Mouse (Mus musculus): Measurements from ENCODE around the gene Defb28.

Defb28 gene

GRCm38 (mm10) chr2:152517981-152518380, at the start of gene Defb28:
TSS of gene Defb28 (plus strand) at chr2:152518255.
- DNase-seq, result no peak

- peak; percentile 35 for DNase-seq
Observed at GRCm38 (mm10) chr2:152470973-152471372, 47.1 kb upstream of the Defb28 start.

GRCm38 (mm10) chr2:152472434-152472833, 45.6 kb upstream of the Defb28 start:
- DNase-seq, result no peak

GRCm38 (mm10) chr2:152476763-152477162, 41.3 kb upstream of the Defb28 start, which contains the start of gene Defb20:
TSS of gene Defb20 (plus strand) at chr2:152477063.
- no peak for DNase-seq

- no peak for DNase-seq
Observed at GRCm38 (mm10) chr2:152480881-152481280, 37.2 kb upstream of the Defb28 start.

DNA sequence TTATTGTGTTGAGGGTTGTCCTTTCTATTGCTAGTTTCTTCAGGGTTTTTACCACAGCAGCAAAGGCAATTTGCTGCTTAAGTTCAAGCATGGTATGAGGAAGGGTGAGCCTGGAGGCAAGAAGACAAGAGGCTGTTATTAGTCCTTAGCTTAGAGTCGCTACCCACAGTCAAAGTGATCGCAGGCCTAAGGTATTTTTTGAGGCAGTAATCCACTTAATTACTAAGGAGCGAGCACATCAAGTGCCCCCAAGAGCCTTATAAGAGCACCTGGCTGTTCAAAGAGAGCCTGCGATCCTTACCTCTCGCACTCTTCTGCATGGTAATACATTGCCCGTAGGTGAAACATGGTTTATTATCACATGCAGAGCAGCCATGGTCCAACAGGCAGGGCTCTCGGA, 36.3 kb upstream of the Defb28 start:
- DNase-seq, result no peak

- peak; percentile 43 for DNase-seq
Observed at GRCm38 (mm10) chr2:152487024-152487423, 31.0 kb upstream of the Defb28 start.

DNA sequence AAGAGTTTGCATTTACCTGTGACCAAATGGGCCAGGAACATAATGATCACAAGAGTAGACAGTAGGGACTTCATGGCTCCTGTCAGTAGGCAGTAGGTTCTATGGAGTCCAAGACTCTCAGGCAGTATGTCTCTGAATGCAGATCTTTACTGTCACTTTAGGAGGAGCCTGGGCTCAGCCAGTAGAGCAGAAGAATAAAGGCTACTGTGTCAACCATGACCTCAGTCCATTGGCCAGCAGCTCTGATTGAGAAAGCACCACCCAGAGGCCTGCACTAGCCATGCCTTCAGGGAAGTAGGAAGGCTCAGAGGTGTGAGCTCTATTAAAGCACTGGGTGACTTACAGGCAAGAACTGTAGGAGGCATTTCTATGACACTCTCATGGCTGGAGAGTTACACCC, 28.0 kb upstream of the Defb28 start, which contains the start of gene Defb22:
TSS of gene Defb22 (minus strand) at position 101 of the 400 bp plus-strand sequence.
- no peak for DNase-seq

DNA sequence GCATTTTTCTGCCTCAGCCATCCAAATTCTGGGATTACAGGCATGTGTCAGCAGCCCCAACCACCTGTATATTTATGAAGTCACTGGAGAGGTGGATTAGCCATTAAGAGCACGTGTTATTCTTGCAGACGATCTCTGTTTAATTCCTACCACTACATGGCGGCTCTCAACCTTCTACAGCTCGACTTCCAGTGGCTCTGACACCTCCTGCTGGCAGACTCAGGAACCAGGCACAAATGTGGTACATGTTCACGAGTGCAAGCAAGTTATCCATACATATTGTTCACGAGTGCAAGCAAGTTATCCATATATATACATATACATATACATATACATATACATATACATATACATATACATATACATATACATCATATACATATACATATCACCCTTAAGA, 24.9 kb upstream of the Defb28 start:
- DNase-seq, result no peak

GRCm38 (mm10) chr2:152498020-152498419, 20.0 kb upstream of the Defb28 start:
- DNase-seq, result no peak

DNA sequence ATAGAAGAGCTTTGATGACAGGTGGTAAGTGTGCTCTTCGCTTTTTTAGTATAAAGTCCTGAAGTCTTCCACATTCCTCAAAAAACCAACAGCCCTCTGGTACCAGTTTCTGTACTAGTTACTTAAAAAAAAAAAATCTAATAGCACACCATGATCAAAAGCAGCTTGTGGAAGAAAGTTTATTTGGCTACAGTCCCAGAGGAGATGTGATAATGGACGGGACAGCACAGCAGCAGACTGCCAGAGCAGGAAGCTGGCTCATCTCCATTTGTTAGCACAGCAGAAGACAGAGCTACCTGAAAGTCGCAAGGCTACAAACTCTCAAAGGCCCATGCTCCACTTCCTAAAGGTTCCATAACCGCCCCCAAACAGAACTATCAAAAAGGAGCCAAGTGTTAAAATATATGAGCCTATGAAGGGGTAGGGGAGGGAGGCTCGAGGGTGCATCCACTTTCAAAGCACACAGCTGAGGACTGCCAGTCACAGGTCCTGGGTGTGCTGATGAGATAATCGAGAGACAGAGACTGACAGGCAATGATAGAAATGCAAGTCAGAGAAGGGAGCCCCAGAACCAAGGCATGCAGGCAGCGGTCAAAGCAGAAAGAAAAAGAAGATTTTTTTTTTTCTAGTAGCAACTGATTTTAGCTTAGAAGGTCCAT, 17.7 kb upstream of the Defb28 start:
- DNase-seq, result no peak

GRCm38 (mm10) chr2:152500863-152501229, 17.2 kb upstream of the Defb28 start:
- no peak for DNase-seq

- no peak for DNase-seq
Observed at GRCm38 (mm10) chr2:152503950-152504349, 14.1 kb upstream of the Defb28 start.

GRCm38 (mm10) chr2:152511592-152511991, 6.5 kb upstream of the Defb28 start, which contains the start of gene Defb26:
TSS of gene Defb26 (minus strand) at chr2:152511692.
- no peak for DNase-seq

DNA sequence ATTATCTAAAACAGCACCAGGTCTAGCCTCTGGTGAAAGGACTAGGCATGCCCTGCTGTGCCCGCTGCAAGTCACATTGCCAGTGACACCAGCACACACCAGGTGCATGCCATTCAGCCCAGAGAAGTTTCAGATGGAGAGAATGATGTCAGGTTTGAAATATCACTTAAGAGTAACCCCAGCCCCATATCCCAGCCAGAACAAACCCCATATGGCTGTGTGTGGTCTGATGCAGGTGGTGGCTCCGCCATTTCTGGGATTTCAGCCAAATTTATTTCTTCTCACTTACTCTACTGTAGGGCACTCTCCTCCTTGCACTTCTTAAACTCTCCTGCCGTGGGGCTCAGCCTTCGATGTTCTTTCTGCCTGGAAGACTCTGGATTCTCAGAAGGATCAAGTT, 2.0 kb upstream of the Defb28 start:
- DNase-seq, result no peak

GRCm38 (mm10) chr2:152539944-152540710, 22.1 kb downstream of the Defb28 start, which contains the start of gene Defb29:
TSS of gene Defb29 (minus strand) at chr2:152540098.
- peak; percentile 18 for DNase-seq

DNA sequence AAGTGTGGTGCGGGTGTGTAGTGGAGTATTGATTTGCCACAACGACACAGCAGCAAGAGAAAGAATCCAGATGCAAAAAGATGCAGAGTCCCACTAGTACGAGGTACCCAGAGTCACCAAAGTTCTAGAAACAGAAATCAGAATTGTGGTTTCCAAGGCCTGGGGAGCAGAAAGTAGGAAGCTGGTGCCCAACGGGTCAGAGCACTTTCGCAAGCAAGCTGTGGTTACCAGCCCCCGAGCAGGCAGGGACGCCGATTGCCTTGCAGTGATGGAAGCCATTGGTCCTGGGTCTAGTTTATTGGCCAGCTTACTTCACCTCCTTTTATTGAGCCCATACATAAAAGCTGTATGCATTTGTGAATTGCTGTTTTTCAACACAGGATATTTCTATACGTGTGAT, 23.9 kb downstream of the Defb28 start:
- no peak for DNase-seq

GRCm38 (mm10) chr2:152542897-152543296, 24.8 kb downstream of the Defb28 start:
- DNase-seq, result no peak

DNA sequence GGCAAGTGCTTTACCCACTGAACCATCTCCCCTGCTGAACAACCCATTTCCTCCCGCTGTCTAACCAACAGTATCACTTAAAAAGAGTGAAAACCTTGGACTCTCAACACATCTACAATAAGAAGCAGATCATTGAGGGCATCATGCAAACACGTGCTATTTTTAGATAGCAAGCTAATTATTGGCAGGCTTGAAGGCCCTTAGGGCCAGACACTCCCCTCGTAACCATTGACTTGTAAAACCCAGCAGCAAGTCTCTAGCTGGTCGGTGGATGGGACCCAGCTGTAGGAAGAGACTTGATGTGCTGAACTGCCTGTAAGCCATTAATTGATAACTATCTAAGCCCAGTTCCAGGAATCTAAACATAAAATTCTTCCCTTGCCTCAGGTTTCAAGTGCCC, 25.4 kb downstream of the Defb28 start:
- no peak for DNase-seq

DNA sequence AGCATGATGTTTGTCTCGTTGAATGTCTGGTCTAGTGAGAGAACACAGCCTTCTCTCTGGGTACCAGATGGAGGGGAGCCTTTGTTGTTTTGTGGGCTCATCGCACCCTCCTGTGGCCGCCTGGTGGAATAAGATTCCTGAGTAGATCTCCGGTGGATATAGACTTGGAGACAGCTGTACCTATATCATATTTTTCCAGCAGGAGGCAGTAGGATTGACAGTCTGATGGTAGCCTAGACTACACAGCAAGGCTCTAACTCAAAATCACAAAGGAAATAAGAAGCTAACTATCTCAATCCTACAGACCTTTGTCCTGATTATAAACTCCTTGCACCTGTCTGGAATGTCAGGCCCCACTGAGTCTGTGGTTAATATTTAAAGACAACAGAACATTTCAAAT, 26.6 kb downstream of the Defb28 start:
- DNase-seq, result peak; percentile 33

DNA sequence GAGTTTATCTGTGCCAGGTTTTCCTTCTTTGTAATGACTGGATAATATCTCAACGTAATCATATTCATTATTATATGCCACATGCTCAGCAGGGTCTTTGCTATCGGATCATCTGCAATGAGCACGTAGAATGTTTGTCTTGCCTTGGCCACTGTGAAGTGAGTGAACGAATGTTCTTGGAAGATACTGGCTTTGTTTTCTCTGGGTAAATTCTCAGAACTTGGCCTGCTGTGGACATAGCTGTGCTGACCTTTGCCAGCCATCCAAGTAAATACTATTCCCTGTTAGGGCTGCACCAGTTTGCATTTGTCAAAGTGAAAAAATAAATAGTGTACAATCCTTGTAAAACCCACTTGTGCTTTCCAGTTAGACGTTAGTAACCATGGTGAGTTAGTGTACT, 30.1 kb downstream of the Defb28 start:
- DNase-seq, result no peak

DNA sequence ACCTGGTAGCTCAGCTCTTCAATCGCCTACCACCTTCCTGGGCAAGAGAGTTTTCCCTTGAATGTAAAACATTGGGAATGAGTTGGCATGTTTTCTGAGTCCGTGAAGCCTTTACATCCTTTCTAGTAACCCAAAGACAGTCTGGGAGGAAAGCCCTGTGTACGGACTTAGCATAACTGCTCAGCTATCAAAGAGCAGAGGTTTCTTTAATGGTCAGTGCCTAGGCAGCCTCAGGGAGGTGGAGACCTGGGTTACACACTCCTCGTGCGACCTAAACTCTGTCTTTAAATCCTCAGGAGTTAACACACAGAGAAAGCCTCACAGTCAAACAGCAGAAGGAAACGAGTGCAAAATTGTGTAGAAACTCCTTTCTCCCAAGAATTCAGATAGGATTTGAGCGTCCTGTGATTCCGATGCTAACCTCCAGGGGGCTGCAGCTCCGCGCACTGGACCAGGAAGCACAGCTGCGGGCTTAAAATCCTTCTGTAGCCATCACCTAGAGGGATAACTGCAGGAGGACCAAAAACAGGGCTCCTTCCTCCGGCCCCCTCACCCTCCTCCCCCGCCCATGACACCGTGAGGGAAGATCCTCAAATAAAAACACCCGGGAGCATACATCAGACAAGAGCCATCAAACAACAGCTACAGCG, 35.8 kb downstream of the Defb28 start:
- DNase-seq, result peak; percentile 60

DNA sequence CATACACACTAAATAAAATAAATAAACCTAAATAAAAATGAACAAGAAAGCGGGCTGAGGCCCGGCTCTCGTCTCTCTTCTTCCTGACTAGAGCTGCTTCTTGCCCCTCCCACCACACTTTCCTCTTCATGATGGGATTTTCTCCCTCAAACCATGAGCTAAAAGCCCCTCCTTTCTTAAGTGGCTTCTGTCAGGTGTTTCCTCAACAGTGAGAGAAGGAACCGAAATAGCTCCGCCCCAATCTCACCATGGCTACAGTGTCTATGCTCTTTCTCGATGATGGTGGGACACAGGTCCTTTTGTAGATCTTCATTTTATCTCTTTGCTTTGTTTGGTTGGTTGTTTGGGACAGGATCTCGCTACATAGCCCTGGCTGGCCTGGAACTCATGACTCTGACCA, 38.6 kb downstream of the Defb28 start:
- DNase-seq, result no peak

GRCm38 (mm10) chr2:152569038-152569437, 51.0 kb downstream of the Defb28 start, which contains the start of gene Gm17416:
TSS of gene Gm17416 (plus strand) at chr2:152569338.
- no peak for DNase-seq

Data from thymus, postnatal 4 days (tissue).